Mouse (Mus musculus): Measurements from ENCODE around the gene Zfp771. TPM values are rescaled to one million over a fixed set of nuclear protein-coding genes. Genes with fewer than 3 reads are reported as not detected.

Gene Zfp771
- polyA plus RNA-seq (2015; fragmentation: Nextera tagmentation; extraction: Ambion mirVana), result 46.2 and 49.3 TPM in 2 replicates

DNA sequence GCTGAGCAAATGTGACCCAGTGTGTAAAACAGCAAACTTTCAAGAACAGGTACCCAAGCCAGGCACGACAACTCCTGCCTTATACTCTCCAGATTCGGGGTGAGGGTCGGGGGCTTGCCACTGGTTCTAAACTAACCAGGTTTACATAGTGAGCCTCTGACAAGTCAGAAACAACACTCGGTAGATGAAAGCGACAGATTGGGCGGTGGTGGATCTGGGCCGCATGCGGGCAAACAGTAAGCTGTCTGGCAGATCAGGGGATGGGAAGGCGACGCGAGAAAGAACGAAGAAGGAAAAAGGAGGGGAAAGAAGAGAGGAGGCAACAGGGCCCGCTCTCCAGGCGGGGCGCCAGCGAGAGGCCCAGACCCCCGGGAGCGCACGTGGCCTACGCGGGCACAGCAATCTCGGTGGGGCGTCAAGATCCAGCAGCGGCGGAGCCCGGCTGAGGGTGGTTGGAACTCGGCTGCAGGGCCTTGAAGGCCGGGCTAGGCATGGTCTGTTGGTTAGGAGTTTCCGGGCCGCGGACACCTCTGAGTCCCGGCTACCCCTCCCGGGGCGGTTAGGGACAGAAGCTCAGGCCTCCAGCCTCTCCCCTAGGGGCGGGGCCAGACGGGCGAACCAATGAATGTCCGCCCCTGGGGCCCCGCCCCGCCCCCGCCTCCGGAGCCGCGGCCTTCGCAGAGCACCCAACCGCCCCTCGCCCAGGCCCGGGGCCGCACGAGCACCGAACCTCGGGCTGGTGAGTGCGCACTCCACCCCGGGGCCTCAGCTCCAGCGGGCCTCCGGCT lies at the start of gene Zfp771:
TSS of gene Zfp771 (plus strand) at position 405 of the 788 bp plus-strand sequence.
- DNase-seq (ENCODE audit: low spot score) (peak; percentile 97), ATAC-seq (replicated peaks; ENCODE audit: low FRiP score, low read depth) (peak; percentile 98)
- Histone ChIP-seq H3K9ac (ENCODE audit: low read depth, low read length) (peak within 1 kb of the TSS; percentile 94), H3K9me3 (replicated peaks; ENCODE audit: low read length) (no peaks in the 10 kb centered on the region), H3K27ac (peak within 1 kb of the TSS; percentile 94), H3K4me3 (replicated peaks; ENCODE audit: low read depth, low read length) (peak within 1 kb of the TSS; percentile 88), H3K27me3 (ENCODE audit: insufficient read depth, low read length) (no peaks in the 10 kb centered on the region), H3K4me1 (replicated peaks; ENCODE audit: insufficient read depth, low read length) (peaks cover 19% of the 10 kb centered on the region; the same call in 1 of the 2 replicates), H3K4me2 (ENCODE audit: low read length) (peak within 1 kb of the TSS; percentile 74), H3K36me3 (ENCODE audit: insufficient read depth, low read length) (no peaks in the 10 kb centered on the region; the same call in 1 of the 2 replicates)
- TF ChIP-seq CTCF (IDR thresholded peaks at IDR 0.05; ENCODE audit: low read depth), result no peak; the same call in none of the 2 replicates
- 2% methylated on average over 56 of the region's 56 CpGs for WGBS

DNA sequence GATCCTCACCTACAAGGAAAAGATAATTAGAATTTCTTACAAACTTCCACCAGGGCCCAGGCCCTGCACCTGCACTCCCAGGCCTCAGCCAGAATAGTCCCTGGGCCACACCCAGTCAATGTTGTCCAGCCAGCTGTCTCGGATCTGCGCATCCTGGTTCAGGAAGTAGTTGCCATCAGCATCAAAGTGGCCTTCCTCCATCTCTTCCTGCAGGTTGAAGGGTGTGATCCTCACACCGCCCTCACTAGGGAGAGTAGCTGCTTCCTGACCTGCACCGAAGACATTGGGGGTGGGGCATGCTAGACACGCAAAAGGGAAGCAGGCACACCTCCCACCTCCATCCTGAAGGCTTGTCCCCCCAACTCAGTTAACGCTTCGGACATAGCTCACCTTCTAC lies 49.4 kb upstream of the Zfp771 start:
- DNase-seq (ENCODE audit: low spot score) (no peak), ATAC-seq (replicated peaks; ENCODE audit: low FRiP score, low read depth) (no peak)
- no peak for TF ChIP-seq CTCF (IDR thresholded peaks at IDR 0.05; ENCODE audit: low read depth)
- Histone ChIP-seq H3K27me3 (ENCODE audit: insufficient read depth, low read length) (no peaks in the 10 kb centered on the region), H3K4me2 (ENCODE audit: low read length) (peak overlapping the region; percentile 73), H3K9me3 (replicated peaks; ENCODE audit: low read length) (no peaks in the 10 kb centered on the region), H3K4me3 (replicated peaks; ENCODE audit: low read depth, low read length) (peak overlapping the region; percentile 53), H3K27ac (0 out of 2 replicates have a peak overlapping the region, but pooled peaks have one; percentile 90), H3K36me3 (ENCODE audit: insufficient read depth, low read length) (peaks cover 42% of the 10 kb centered on the region), H3K9ac (ENCODE audit: low read depth, low read length) (peak overlapping the region; percentile 61), H3K4me1 (replicated peaks; ENCODE audit: insufficient read depth, low read length) (peaks cover 20% of the 10 kb centered on the region)
- WGBS, result 62% methylated on average over 7 of the region's 7 CpGs

DNA sequence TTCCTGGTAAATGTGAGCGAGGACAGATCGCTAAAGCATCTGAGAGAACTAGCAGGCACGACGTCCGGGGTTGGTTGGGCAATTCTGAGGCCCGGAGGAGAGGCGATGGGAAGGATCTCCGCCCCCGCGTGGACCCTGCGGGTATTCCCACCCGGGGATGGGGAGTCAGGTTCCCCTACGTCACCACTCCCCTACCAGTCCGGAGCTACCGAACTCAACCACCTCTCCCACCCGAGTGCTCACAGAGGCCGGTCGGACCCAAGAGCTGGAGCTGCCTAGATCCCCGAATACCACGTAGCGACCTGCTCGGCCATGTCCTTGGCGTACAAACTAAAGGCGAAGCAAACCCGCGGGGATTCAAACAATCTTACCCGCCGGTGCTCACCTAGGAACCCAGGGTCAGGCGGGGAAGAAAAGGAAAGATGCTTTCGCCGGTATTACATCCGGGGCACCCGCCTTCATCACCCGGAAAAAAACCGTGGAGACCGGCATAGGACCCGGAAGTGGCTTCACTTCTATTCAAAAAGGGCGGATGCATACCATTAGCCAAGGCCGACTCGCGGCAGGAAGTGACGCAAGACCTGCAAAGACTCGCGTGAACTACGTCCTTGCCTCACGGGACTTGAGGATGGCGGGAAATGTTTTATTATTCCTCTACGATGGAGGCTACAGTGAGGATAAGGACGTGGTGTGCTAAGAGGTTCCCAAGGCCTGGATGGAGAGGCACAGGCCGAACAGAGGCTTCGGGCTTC lies 48.4 kb upstream of the Zfp771 start, which contains the start of gene Cd2bp2:
TSS of gene Cd2bp2 (minus strand) at position 507 of the 752 bp plus-strand sequence.
- no peaks in the 10 kb centered on the region for H3K9me3 ChIP-seq (replicated peaks; ENCODE audit: low read length)
- DNase-seq (ENCODE audit: low spot score), result peak; percentile 99
- H3K27me3 ChIP-seq (ENCODE audit: insufficient read depth, low read length), result no peaks in the 10 kb centered on the region
- ATAC-seq (replicated peaks; ENCODE audit: low FRiP score, low read depth), result peak; percentile 94
- peaks cover 20% of the 10 kb centered on the region for H3K4me1 ChIP-seq (replicated peaks; ENCODE audit: insufficient read depth, low read length)
- peak within 1 kb of the TSS; percentile 53 for H3K4me3 ChIP-seq (replicated peaks; ENCODE audit: low read depth, low read length)
- peak within 1 kb of the TSS; percentile 67 for H3K9ac ChIP-seq (ENCODE audit: low read depth, low read length)
- under 1% methylated on average over 51 of the region's 51 CpGs for WGBS
- H3K4me2 ChIP-seq (ENCODE audit: low read length), result peak within 1 kb of the TSS; percentile 73
- peak; percentile 65 for TF ChIP-seq CTCF (IDR thresholded peaks at IDR 0.05; ENCODE audit: low read depth)
- peak within 1 kb of the TSS; percentile 90 for H3K27ac ChIP-seq
- peaks cover 53% of the 10 kb centered on the region for H3K36me3 ChIP-seq (ENCODE audit: insufficient read depth, low read length)

GRCm38 (mm10) chr7:127196484-127196883 lies 47.6 kb upstream of the Zfp771 start:
- 63% methylated on average over 11 of the region's 11 CpGs for WGBS
- peak overlapping the region; percentile 63 for H3K4me2 ChIP-seq (ENCODE audit: low read length)
- no peak for TF ChIP-seq CTCF (IDR thresholded peaks at IDR 0.05; ENCODE audit: low read depth)
- H3K36me3 ChIP-seq (ENCODE audit: insufficient read depth, low read length), result peaks cover 54% of the 10 kb centered on the region
- peak overlapping the region; percentile 67 for H3K9ac ChIP-seq (ENCODE audit: low read depth, low read length)
- no peak for ATAC-seq (replicated peaks; ENCODE audit: low FRiP score, low read depth)
- DNase-seq (ENCODE audit: low spot score), result no peak
- H3K27me3 ChIP-seq (ENCODE audit: insufficient read depth, low read length), result no peaks in the 10 kb centered on the region
- peaks cover 20% of the 10 kb centered on the region for H3K4me1 ChIP-seq (replicated peaks; ENCODE audit: insufficient read depth, low read length)
- H3K4me3 ChIP-seq (replicated peaks; ENCODE audit: low read depth, low read length), result peak overlapping the region; percentile 53
- no peaks in the 10 kb centered on the region for H3K9me3 ChIP-seq (replicated peaks; ENCODE audit: low read length)
- peak overlapping the region; percentile 90 for H3K27ac ChIP-seq

- H3K4me1 ChIP-seq (replicated peaks; ENCODE audit: insufficient read depth, low read length), result peaks cover 16% of the 10 kb centered on the region; the same call in 1 of the 2 replicates
- H3K4me2 ChIP-seq (ENCODE audit: low read length), result peak overlapping the region; percentile 98
- H3K27ac ChIP-seq, result no peak overlapping the region; the same call in 1 of the 2 replicates
- H3K9me3 ChIP-seq (replicated peaks; ENCODE audit: low read length), result no peaks in the 10 kb centered on the region
- TF ChIP-seq CTCF (IDR thresholded peaks at IDR 0.05; ENCODE audit: low read depth), result no peak
- ATAC-seq (replicated peaks; ENCODE audit: low FRiP score, low read depth), result no peak
- H3K9ac ChIP-seq (ENCODE audit: low read depth, low read length), result peak overlapping the region; percentile 92
- peak overlapping the region; percentile 93 for H3K4me3 ChIP-seq (replicated peaks; ENCODE audit: low read depth, low read length)
- no peak for DNase-seq (ENCODE audit: low spot score)
- H3K27me3 ChIP-seq (ENCODE audit: insufficient read depth, low read length), result no peaks in the 10 kb centered on the region
- 48% methylated on average over 2 of the region's 2 CpGs for WGBS
- peaks cover 23% of the 10 kb centered on the region for H3K36me3 ChIP-seq (ENCODE audit: insufficient read depth, low read length)
Measured at GRCm38 (mm10) chr7:127206606-127207005, 37.5 kb upstream of the Zfp771 start.

All from kidney, postnatal 0 days (tissue).